Mouse (Mus musculus) retina, postnatal 1 day (tissue): Measurements from ENCODE around the gene Sp4.
A peak's percentile ranks its signal among the peaks of the same experiment; 100 is the strongest.

Experiments
- DNase-seq: peaks from one replicate; pipeline ENCODE4 v3.0.0-alpha.2; 2012

Sp4 gene

DNA sequence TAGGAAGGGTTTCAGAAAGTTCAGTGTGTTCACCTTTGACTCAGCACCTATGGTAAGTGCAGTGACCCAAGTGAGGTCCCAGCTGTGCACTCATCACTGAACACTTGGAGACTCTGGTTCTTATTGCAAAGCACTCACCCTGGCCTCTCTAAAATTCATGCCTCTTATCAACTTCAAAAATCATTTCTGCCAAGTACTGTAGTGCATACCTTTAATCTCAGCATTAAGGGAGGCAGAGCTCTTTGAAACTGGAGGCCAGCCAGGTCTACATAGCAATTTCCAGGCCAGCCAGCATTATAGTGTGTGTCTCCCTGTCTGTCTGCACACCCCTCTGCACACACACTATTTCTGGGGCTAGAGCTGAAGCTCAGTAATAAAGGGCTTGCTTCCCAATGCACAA is 36.3 kb downstream of the Sp4 start:
- no peak for DNase-seq

DNA sequence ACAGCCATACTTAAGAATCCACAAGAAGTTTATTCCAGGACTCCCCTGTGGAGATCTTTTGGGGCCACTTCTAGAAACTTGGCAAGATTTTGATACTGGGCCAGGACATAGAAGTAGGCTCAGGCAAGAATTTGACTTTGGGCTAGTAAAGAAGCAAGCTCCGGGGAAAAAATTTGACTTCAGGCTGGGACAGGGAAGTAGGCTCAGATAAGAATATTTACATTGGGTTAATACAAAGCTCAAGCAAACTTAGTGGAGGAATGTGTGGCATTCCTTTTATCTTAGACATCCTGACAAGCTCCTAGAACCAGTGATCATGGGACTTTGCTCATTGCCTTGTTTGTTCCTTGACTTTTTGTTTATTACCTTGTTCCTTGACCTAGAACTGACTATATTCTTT is 37.4 kb downstream of the Sp4 start:
- DNase-seq = no peak

DNA sequence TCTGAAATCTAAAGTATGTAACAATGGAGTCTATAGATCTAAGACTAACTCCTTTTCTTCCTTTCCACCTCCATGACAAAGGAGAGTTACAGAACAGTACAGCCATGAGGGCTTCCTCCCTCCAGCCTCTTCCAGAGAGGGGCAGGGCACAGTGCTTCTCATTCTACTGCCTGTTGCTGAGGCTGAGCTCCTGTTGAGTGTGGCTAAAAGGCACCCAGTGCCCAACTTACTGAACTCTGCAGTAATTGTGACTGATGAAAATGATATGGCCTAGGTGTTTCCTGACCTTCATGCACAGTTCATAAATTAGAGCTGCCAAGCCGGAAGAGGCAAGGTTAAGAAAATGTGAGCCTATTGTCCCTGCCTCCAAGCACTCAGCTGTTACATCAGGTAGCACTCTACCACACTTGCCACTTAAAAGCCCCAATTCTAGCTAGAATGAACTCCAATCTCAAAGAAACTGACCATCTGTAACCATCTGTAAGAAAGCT is 45.9 kb downstream of the Sp4 start:
- DNase-seq = no peak

GRCm38 (mm10) chr12:118221182-118221581 is 80.1 kb downstream of the Sp4 start:
- DNase-seq = no peak

- no peak for DNase-seq
These were observed 81.2 kb downstream of the Sp4 start for GRCm38 (mm10) chr12:118220062-118220461.

DNA sequence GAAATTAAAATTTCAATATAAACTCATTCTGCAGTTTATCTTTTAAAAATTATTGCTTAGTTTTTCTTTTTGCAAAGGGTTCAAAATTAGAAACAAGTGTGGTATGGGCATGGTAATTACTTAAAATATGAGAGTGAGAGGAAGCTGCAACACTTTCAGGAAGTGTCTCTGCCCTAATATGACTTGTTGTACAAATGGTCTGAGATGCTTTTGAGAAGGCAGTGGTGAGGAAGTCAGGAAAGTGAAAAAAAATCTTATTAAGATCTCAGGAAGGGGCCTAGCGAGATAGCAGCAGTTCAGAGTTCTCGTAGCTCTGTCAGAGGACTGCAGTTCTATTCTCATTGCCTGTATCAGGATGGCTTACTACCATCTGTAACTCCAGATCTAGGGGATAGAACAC is 89.1 kb downstream of the Sp4 start:
- no peak for DNase-seq

- DNase-seq = peak; percentile 83
These were observed 102.7 kb downstream of the Sp4 start, which contains the start of gene Dnah11 for GRCm38 (mm10) chr12:118198386-118199093. TSS of gene Dnah11 (minus strand) at chr12:118199043.

GRCm38 (mm10) chr12:118196583-118196982 is 104.7 kb downstream of the Sp4 start:
- peak; percentile 29 for DNase-seq

GRCm38 (mm10) chr12:118189535-118189934 is 111.7 kb downstream of the Sp4 start:
- no peak for DNase-seq

DNA sequence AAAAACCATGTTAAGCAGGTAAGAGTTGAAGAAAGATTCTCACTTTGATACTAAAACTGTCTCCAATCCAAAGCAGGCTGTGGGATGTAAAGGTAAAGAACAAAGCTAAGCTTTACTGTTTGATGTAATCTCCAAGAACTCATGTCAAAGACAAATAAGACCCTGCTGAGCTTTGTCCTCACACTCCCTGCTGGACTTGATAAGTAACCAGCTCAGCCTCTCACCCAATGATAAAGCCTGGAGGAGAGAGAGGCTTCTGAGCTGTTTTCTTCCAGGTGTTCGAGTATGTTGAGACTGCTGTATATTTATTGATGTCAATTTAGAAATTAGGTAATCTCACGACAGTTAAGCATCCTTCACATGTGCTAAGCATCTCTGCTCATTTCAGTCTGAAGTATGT is 113.6 kb downstream of the Sp4 start:
- DNase-seq = peak; percentile 35

DNA sequence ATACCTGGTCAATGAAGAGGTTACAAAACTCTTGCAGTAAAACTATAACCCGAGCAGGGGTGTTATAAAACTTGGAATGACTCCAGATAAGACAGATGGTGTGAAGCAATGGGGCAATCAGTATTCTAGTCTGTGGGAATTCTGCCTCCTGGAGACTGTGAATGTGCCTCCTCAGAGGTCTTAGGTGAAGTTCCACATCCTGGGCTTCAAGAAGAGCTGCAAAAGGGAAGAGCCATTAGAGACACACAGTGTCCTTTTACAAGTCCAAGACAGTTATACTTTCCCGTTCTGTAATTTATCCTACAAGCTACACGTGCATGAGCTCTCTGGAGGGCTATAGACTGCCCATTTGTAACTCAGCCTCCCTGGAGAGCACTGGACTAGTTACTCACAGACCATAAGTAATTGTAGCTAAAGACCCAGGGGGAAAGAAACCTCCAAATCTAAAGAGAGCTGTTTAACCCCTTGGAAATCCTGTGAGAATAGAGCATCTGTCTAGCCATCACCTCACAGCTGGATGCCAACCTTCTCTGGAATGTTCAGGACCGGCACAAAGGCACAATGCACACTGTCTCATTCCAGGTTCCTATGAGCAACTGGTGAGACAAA is 114.3 kb downstream of the Sp4 start:
- DNase-seq = peak; percentile 91

GRCm38 (mm10) chr12:118186120-118186880 is 114.9 kb downstream of the Sp4 start:
- DNase-seq = no peak
